Mouse (Mus musculus): ENCODE measurements around the gene Ankrd6.

DNA sequence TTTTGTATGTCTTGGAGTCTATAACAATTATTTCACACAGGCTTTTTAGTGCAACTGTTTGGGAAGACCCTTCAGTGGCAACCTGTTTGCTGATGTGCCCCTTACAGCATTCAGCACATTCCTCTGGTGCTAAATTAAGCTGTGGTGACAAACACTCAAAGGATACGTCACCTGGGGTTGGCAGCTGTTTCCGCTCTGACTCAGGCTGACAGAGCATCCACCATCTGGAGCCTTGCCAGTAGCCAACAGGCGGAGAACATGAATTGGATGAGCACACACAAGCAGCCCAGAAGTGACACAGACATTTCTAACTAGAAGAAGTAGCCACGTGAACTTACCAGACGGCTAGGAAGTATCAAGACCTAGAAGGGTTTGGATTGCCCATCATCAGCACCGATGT lies 44.0 kb downstream of the Ankrd6 start:
- TF ChIP-seq POLR2A (IDR thresholded peaks at IDR 0.05; ENCODE audit: low read depth, low read length) (no peak), RAD21 (IDR thresholded peaks at IDR 0.05; ENCODE audit: low read depth, low read length) (no peak), ZKSCAN1 (IDR thresholded peaks at IDR 0.05; ENCODE audit: borderline replicate concordance, low read depth, low read length) (no peak), MAFK (IDR thresholded peaks at IDR 0.05; ENCODE audit: insufficient replicate concordance, low read length) (peak; percentile 65; the same call in 1 of the 2 replicates), MEF2A (IDR thresholded peaks at IDR 0.05; ENCODE audit: borderline replicate concordance, low read depth, low read length) (peak; percentile 94)
